Mouse (Mus musculus) bone marrow, adult 2 months (tissue): Measurements from ENCODE around the gene Snap91.

Experiments
- CTCF ChIP-seq: fragments of 200-500 bp; IDR thresholded peaks from 2 replicates; pipeline ENCODE4 v1.5.1; 2011; ENCODE audit warnings: low read length, control low read depth; ENCODE audit not compliant: control insufficient read depth, insufficient read depth
- POLR2A ChIP-seq: fragments of 200-500 bp; IDR thresholded peaks from 2 replicates; pipeline ENCODE4 v1.6.1; 2011; ENCODE audit warnings: low read depth, mild to moderate bottlenecking, control low read depth, low read length, borderline replicate concordance; ENCODE audit not compliant: control insufficient read depth

GRCm38 (mm10) chr9:86729084-86729483, 151.4 kb downstream of the Snap91 start:
- TF ChIP-seq CTCF (no peak), POLR2A (no peak)
